Mouse (Mus musculus): ENCODE results near the gene Defb20. TPM values are rescaled to one million over a fixed set of nuclear protein-coding genes. Genes with fewer than 3 reads are reported as not detected.

Gene Defb20
- polyA plus RNA-seq, 1 experiment from 2014 or later: not detected

- Histone ChIP-seq H3K4me1 (no peaks in the 10 kb centered on the region), H3K27ac (no peak within 1 kb of the TSS), H3K9me3 (no peaks in the 10 kb centered on the region), H3K4me3 (no peak within 1 kb of the TSS), H3K36me3 (no peaks in the 10 kb centered on the region), H3K27me3 (ENCODE audit: insufficient read depth, poor library complexity, severe bottlenecking) (no peaks in the 10 kb centered on the region)
- 77% methylated on average over 1 of the region's 1 CpGs for WGBS
- no peak for DNase-seq (ENCODE audit: low spot score)
Observed at GRCm38 (mm10) chr2:152511592-152511991, 34.7 kb downstream of the Defb20 start, which contains the start of gene Defb26. Gene Defb26, minus strand, starts transcription at chr2:152511692.

GRCm38 (mm10) chr2:152516084-152516483 is 39.2 kb downstream of the Defb20 start:
- no peak overlapping the region for H3K27ac ChIP-seq
- H3K4me1 ChIP-seq: no peaks in the 10 kb centered on the region
- no peaks in the 10 kb centered on the region for H3K36me3 ChIP-seq
- H3K4me3 ChIP-seq: no peak overlapping the region
- DNase-seq (ENCODE audit: low spot score): no peak
- WGBS: 82% methylated on average over 4 of the region's 4 CpGs
- no peaks in the 10 kb centered on the region for H3K27me3 ChIP-seq (ENCODE audit: insufficient read depth, poor library complexity, severe bottlenecking)
- no peaks in the 10 kb centered on the region for H3K9me3 ChIP-seq

GRCm38 (mm10) chr2:152517981-152518380 is 41.1 kb downstream of the Defb20 start, which contains the start of gene Defb28:
Gene Defb28, plus strand, starts transcription at chr2:152518255.
- Histone ChIP-seq H3K27me3 (ENCODE audit: insufficient read depth, poor library complexity, severe bottlenecking) (no peaks in the 10 kb centered on the region), H3K4me3 (no peak within 1 kb of the TSS), H3K4me1 (no peaks in the 10 kb centered on the region), H3K36me3 (no peaks in the 10 kb centered on the region), H3K9me3 (no peaks in the 10 kb centered on the region), H3K27ac (no peak within 1 kb of the TSS)
- 70% methylated on average over 4 of the region's 4 CpGs for WGBS
- no peak for DNase-seq (ENCODE audit: low spot score)

Other genes starting within 250 kb of the Defb20 start
- gene Tbc1d20, start 183.2 kb upstream of the Defb20 start, polyA plus RNA-seq (2016; fragmentation: Nextera tagmentation; extraction: Ambion mirVana): 29.6 and 34.6 TPM in 2 replicates
- gene Rbck1, start 144.4 kb upstream of the Defb20 start, polyA plus RNA-seq (2016; fragmentation: Nextera tagmentation; extraction: Ambion mirVana): 88.0 and 89.3 TPM in 2 replicates
- gene Trib3, start 133.0 kb upstream of the Defb20 start, polyA plus RNA-seq (2016; fragmentation: Nextera tagmentation; extraction: Ambion mirVana): 5.1 and 5.3 TPM in 2 replicates
- gene Nrsn2, start 100.4 kb upstream of the Defb20 start, polyA plus RNA-seq (2016; fragmentation: Nextera tagmentation; extraction: Ambion mirVana): 3.1 and 3.3 TPM in 2 replicates
- gene Sox12, start 79.0 kb upstream of the Defb20 start, polyA plus RNA-seq (2016; fragmentation: Nextera tagmentation; extraction: Ambion mirVana): 6.7 and 10.5 TPM in 2 replicates
- 50.6 and 71.3 TPM in 2 replicates for gene Zcchc3, start 62.0 kb upstream of the Defb20 start, polyA plus RNA-seq (2016; fragmentation: Nextera tagmentation; extraction: Ambion mirVana)
- 1.2 and 1.4 TPM in 2 replicates for gene 6820408C15Rik, start 61.5 kb upstream of the Defb20 start, polyA plus RNA-seq (2016; fragmentation: Nextera tagmentation; extraction: Ambion mirVana)
- not detected in 2 replicates for gene Defb23, start 12.4 kb upstream of the Defb20 start, polyA plus RNA-seq (2016; fragmentation: Nextera tagmentation; extraction: Ambion mirVana)
- not detected in 2 replicates for gene Defb22, start 13.1 kb downstream of the Defb20 start, polyA plus RNA-seq (2016; fragmentation: Nextera tagmentation; extraction: Ambion mirVana)
- not detected in 2 replicates for gene Defb26, start 34.6 kb downstream of the Defb20 start, polyA plus RNA-seq (2016; fragmentation: Nextera tagmentation; extraction: Ambion mirVana)
- not detected in 2 replicates for gene Defb28, start 41.2 kb downstream of the Defb20 start, polyA plus RNA-seq (2016; fragmentation: Nextera tagmentation; extraction: Ambion mirVana)
- not detected in 2 replicates for gene Defb29, start 63.0 kb downstream of the Defb20 start, polyA plus RNA-seq (2016; fragmentation: Nextera tagmentation; extraction: Ambion mirVana)
- gene Gm17416, start 92.3 kb downstream of the Defb20 start, polyA plus RNA-seq (2016; fragmentation: Nextera tagmentation; extraction: Ambion mirVana): not detected in 2 replicates
- not detected in 2 replicates for gene Defb21, start 95.7 kb downstream of the Defb20 start, polyA plus RNA-seq (2016; fragmentation: Nextera tagmentation; extraction: Ambion mirVana)
- gene Defb19, start 103.2 kb downstream of the Defb20 start, polyA plus RNA-seq (2016; fragmentation: Nextera tagmentation; extraction: Ambion mirVana): 0.40 and 0.58 TPM in 2 replicates
- gene Defb45, start 122.3 kb downstream of the Defb20 start, polyA plus RNA-seq (2016; fragmentation: Nextera tagmentation; extraction: Ambion mirVana): not detected in 2 replicates
- gene Defb36, start 127.3 kb downstream of the Defb20 start, polyA plus RNA-seq (2016; fragmentation: Nextera tagmentation; extraction: Ambion mirVana): not detected in 2 replicates
- 0.67 TPM in 1 of 2 replicates, not detected in the other for gene Defb25, start 146.0 kb downstream of the Defb20 start, polyA plus RNA-seq (2016; fragmentation: Nextera tagmentation; extraction: Ambion mirVana)
- gene Rem1, start 149.9 kb downstream of the Defb20 start, polyA plus RNA-seq (2016; fragmentation: Nextera tagmentation; extraction: Ambion mirVana): 4.9 and 5.1 TPM in 2 replicates
- 84.1 and 103 TPM in 2 replicates for gene H13, start 192.4 kb downstream of the Defb20 start, polyA plus RNA-seq (2016; fragmentation: Nextera tagmentation; extraction: Ambion mirVana)
- gene Mcts2, start 210.0 kb downstream of the Defb20 start, polyA plus RNA-seq (2016; fragmentation: Nextera tagmentation; extraction: Ambion mirVana): 28.0 and 33.2 TPM in 2 replicates